Mouse (Mus musculus) embryonic stem cell, embryonic (primary cell): Measurements from ENCODE around the gene Tbc1d10b.

ENCODE experiments used
- CTCF ChIA-PET, 4 experiments: fragments of 300-600 bp in 2 of 4; fragments of 350-600 bp in 2 of 4; sonication (Branson Sonifier 250); formaldehyde crosslinking; loops; one replicate each; lab custom pipeline; 2022; ENCODE audit warnings: inconsistent platforms in 2 of 4; lab: Charles Lee
- POLR2A ChIA-PET, 4 experiments: fragments of 300-600 bp in 2 of 4; fragments of 350-600 bp in 2 of 4; sonication (Branson Sonifier 250); formaldehyde crosslinking; loops; one replicate each; lab custom pipeline; 2022; ENCODE audit warnings: antibody characterized with exemption in 4 of 4, inconsistent platforms in 1 of 4; lab: Charles Lee

Tbc1d10b gene

GRCm38 (mm10) chr7:127216307-127216706, 8.0 kb upstream of the Tbc1d10b start:
- POLR2A ChIA-PET: interaction anchor here (0.9 to 10.6 kb wide), 18 partner anchors 9 to 295 kb away, joined by 3 to 274 read pairs (median 12); partner anchors contain the start of genes Sept1 (in 3 of the 4), Zfp553 (in 3 of the 4), Tbc1d10b (in 2 of the 4) and Cd2bp2 (in 1 of the 4)

DNA sequence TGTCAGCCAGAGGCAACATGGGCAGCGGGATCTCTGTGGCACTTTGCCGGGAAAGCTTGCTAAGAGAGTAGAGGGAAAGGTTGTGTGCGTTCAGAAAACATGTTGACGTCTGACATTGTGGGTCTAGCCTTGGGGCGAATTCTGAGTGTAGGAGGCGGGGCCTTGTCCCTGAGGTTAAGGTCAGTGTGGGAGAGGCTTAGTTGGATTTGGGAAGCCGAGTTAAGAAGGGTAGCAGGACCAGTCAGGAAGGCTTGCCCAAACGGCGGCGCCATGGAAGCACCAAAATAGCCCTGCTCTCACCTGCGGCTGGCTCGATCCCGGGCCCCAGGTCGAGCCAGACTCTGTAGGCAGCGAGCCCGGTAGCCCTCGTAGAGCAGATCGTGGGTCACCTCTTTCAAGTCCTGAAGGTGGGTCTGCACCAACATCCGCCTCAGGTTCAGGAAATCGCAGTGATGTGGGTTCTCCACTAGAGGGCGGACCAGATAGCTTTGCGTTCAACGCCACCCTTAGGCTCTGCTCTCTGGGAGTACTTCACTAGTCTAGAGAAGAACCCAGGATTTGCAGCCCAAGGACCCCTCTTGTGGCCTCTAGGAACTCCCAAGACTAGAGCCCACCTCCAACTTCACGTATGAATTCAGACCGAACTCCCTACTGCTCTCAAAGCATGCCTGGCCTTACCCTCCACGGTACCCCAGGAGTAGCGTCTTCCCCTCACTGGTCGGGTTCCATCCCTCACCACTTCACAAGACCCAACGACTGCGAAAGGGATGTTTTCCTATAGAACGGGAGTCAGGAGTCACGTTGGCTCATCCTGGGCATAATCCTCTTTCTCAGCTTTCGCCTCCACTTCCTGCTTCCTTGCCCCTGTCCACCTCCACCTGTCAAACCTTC, 7.0 kb upstream of the Tbc1d10b start:
- ChIA-PET POLR2A (interaction anchor here (0.6 to 7.3 kb wide), 27 partner anchors 8 to 430 kb away, joined by 3 to 208 read pairs (median 4); partner anchors contain the start of genes Sept1 (in 3 of the 4), Zfp553 (in 3 of the 4), Cd2bp2 (in 2 of the 4) and Zfp771 (in 1 of the 4)), CTCF (interaction anchor here (0.6 to 2.7 kb wide), 19 partner anchors 8 to 713 kb away, joined by 3 to 17 read pairs (median 4); partner anchors contain the start of genes Sept1 (in 2 of the 4), Zfp553 (in 2 of the 4) and Zfp771 (in 1 of the 4))

More at GRCm38 (mm10) chr7:127216307-127216706, 8.0 kb upstream of the Tbc1d10b start:
- CTCF ChIA-PET: interaction anchor here in 1 of 4 experiments (1.0 to 4.0 kb wide), 2 partner anchors 13 to 34 kb away, joined by 4 to 31 read pairs; no protein-coding TSS in a partner anchor

DNA sequence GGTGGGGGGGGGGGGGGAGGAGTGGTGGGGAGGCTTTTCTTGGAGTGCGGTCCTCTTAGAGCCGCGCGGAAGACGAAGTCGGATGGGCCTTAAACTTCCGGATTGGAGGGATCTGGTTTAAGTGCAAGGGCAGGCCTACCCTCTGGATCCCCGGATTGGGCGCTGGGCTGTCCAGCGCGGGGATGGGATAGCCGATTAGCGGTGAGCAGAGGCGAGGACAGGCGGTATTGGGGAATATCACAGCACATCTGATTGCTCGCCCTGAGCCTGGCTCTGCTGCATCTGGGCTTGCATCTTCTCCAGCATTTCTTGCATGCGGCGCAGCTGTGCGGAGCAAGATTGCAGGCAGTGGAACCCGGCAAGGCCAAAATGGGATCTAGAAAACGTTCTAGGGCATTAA, 6.3 kb upstream of the Tbc1d10b start:
- POLR2A ChIA-PET: interaction anchor here (0.6 to 7.3 kb wide), 28 partner anchors 9 to 462 kb away, joined by 3 to 208 read pairs (median 6); partner anchors contain the start of genes Sept1 (in 3 of the 4), Zfp553 (in 3 of the 4), Cd2bp2 (in 2 of the 4) and Sephs2 (in 1 of the 4)
- CTCF ChIA-PET: interaction anchor here in 2 of 4 experiments (0.6 to 2.7 kb wide), 11 partner anchors 9 to 250 kb away, joined by 3 to 17 read pairs (median 4); partner anchors contain the start of genes Sept1 (in 1 of the 2) and Zfp553 (in 1 of the 2)

GRCm38 (mm10) chr7:127213930-127214329, 5.7 kb upstream of the Tbc1d10b start:
- POLR2A ChIA-PET: interaction anchor here (0.6 to 7.3 kb wide), 28 partner anchors 10 to 711 kb away, joined by 3 to 208 read pairs (median 6); partner anchors contain the start of genes Sept1 (in 3 of the 4), Zfp553 (in 3 of the 4), Zfp771 (in 2 of the 4) and Cd2bp2 (in 1 of the 4)
- CTCF ChIA-PET: interaction anchor here in 3 of 4 experiments (0.6 to 2.7 kb wide), 11 partner anchors 9 to 250 kb away, joined by 3 to 17 read pairs (median 4); partner anchors contain the start of genes Sept1 (in 1 of the 3), Zfp553 (in 1 of the 3) and Zfp771 (in 1 of the 3)

- CTCF ChIA-PET: interaction anchor here (0.7 to 2.7 kb wide), 15 partner anchors 10 to 520 kb away, joined by 3 to 17 read pairs (median 4); partner anchors contain the start of genes Zfp553 (in 2 of the 4), Sept1 (in 1 of the 4) and Zfp771 (in 1 of the 4)
Measured at GRCm38 (mm10) chr7:127213485-127213884, 5.2 kb upstream of the Tbc1d10b start.

GRCm38 (mm10) chr7:127212432-127213250, 4.4 kb upstream of the Tbc1d10b start:
- CTCF ChIA-PET: interaction anchor here (0.5 to 2.0 kb wide), 16 partner anchors 11 to 519 kb away, joined by 3 to 14 read pairs (median 3); partner anchors contain the start of genes Zfp553 (in 1 of the 4) and Zfp771 (in 1 of the 4)
- POLR2A ChIA-PET: interaction anchor here (0.6 to 7.3 kb wide), 37 partner anchors 8 to 710 kb away, joined by 3 to 208 read pairs (median 5); partner anchors contain the start of genes Cd2bp2 (in 2 of the 4), Sept1 (in 2 of the 4), Zfp553 (in 2 of the 4) and Zfp771 (in 2 of the 4)

More at GRCm38 (mm10) chr7:127213485-127213884, 5.2 kb upstream of the Tbc1d10b start:
- POLR2A ChIA-PET: interaction anchor here (0.5 to 7.3 kb wide), 33 partner anchors 10 to 993 kb away, joined by 3 to 208 read pairs (median 5); partner anchors contain the start of genes Sept1 (in 3 of the 4), Zfp553 (in 3 of the 4), Zfp771 (in 2 of the 4) and Cd2bp2 (in 1 of the 4)

GRCm38 (mm10) chr7:127211014-127211745, 2.9 kb upstream of the Tbc1d10b start:
- CTCF ChIA-PET: interaction anchor here in 3 of 4 experiments (0.5 to 1.5 kb wide), 7 partner anchors 13 to 672 kb away, joined by 3 to 9 read pairs (median 3); no protein-coding TSS in a partner anchor

DNA sequence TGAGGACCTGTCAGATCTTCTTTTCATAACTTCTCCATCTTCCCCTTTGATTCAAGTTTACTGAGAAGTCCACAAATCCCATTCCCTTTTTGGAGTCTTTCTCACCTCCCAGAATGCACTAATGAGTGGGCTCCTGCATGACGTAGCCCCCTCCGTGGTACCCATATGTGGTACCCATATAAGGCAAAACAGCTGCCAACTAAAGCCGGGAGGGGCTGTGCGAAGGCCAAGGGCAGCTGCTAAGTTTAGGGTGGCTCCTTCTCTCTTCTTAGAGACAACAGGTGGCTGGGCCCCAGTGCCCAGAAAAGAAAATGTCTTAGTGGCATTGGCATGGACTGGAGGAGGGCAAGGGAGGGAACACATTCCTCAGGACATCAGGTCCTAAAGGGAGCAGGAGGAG, 2.0 kb upstream of the Tbc1d10b start:
- ChIA-PET CTCF (interaction anchor here in 1 of 4 experiments (1.1 kb wide), 1 partner anchor 14 kb away, joined by 3 read pairs; no protein-coding TSS in a partner anchor), POLR2A (interaction anchor here (0.8 to 7.3 kb wide), 19 partner anchors 8 to 64 kb away, joined by 3 to 208 read pairs (median 6); partner anchors contain the start of genes Cd2bp2 (in 2 of the 4), Sept1 (in 2 of the 4), Zfp553 (in 2 of the 4) and Dctpp1 (in 1 of the 4))

More at GRCm38 (mm10) chr7:127211014-127211745, 2.9 kb upstream of the Tbc1d10b start:
- POLR2A ChIA-PET: interaction anchor here in 3 of 4 experiments (0.7 to 7.3 kb wide), 28 partner anchors 8 to 426 kb away, joined by 3 to 208 read pairs (median 6); partner anchors contain the start of genes Cd2bp2 (in 2 of the 3), Sept1 (in 2 of the 3), Zfp553 (in 2 of the 3) and Dctpp1 (in 1 of the 3)

DNA sequence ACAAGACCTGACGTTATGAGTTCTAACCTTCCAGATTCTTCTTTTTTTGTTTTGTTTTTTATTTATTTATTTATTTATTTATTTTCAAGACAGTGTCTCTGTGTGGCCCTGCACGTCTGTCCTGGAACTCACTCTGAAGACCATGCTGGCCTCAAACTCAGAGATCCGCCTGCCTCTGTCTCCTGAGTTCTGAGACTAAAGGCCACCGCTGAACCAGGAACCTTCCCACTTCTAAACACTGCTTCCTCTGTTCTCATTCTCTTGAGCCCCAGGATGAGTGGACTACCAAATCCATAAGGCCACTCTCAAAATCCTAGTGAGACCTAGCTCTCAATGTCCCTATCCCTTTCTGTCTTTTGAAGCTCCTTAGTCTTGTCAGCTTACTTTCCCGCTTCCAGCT, 1.6 kb upstream of the Tbc1d10b start:
- POLR2A ChIA-PET: interaction anchor here (0.5 to 7.3 kb wide), 22 partner anchors 8 to 51 kb away, joined by 3 to 208 read pairs (median 6); partner anchors contain the start of genes Cd2bp2 (in 2 of the 4), Sept1 (in 2 of the 4), Zfp553 (in 2 of the 4) and Dctpp1 (in 1 of the 4)
- CTCF ChIA-PET: interaction anchor here in 2 of 4 experiments (0.6 to 1.1 kb wide), 2 partner anchors 14 to 22 kb away, joined by 3 read pairs; no protein-coding TSS in a partner anchor

- POLR2A ChIA-PET: interaction anchor here in 3 of 4 experiments (0.6 to 7.3 kb wide), 28 partner anchors 8 to 438 kb away, joined by 3 to 208 read pairs (median 6); partner anchors contain the start of genes Cd2bp2 (in 2 of the 3), Sept1 (in 2 of the 3), Zfp553 (in 2 of the 3) and Dctpp1 (in 1 of the 3)
Measured at GRCm38 (mm10) chr7:127208553-127209438, 528 bp upstream of the Tbc1d10b start, which contains the start of gene Mylpf. TSS of gene Mylpf (plus strand) at chr7:127208890.

DNA sequence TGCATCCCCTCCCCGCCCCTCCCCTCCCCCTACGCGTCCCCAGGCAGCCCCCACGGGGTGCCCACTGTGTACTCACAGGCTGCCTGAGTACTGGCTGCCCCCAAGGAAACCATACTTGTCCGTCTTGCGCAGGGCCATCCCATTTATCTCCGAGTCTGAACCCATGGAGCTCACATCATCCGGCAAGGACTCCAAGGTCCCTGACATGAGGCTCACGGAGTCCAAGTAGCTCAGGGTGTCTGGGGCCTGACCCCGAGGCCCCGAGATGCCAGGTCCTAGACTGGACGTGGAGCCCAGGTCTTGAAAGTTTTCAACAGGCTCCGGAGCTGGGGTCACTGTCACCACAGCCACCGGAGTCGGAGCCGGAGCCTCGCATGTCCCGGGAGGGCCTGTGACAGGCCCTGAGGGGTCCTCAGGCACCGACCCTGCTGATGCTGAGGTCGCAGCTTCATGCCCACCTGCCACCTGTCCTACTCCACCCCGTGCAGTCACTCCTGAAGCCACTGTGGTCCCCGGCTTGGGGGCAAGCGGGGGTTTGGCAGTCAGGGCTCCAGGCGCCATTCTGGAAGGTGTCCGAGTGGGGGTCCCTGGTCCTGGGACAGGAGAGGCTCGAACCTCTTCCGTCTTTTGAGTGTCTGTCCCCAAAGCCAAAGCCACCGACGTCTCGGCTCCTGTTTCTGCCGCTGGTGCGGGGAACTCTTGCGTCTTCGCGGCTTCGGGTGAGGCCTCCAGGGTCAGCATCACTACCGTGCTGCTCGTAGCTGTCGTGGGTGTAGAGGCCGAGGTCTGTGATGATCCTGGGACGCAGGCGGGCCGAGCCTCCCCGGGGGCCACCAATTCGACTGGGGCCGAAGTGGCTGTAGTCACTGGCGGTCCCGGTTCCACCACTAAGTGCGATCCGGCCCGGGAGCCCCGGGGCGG, 634 bp downstream of the Tbc1d10b start:
- CTCF ChIA-PET: interaction anchor here in 2 of 4 experiments (0.6 to 1.9 kb wide), 6 partner anchors 8 to 620 kb away, joined by 3 to 5 read pairs (median 4); no protein-coding TSS in a partner anchor
- POLR2A ChIA-PET: interaction anchor here (0.7 to 4.0 kb wide), 36 partner anchors 8 to 583 kb away, joined by 3 to 84 read pairs (median 5); partner anchors contain the start of genes Cd2bp2 (in 3 of the 4), Sept1 (in 2 of the 4), Zfp553 (in 2 of the 4) and Maz (in 1 of the 4)

More at GRCm38 (mm10) chr7:127208553-127209438, 528 bp upstream of the Tbc1d10b start, which contains the start of gene Mylpf:
- CTCF ChIA-PET: interaction anchor here in 2 of 4 experiments (0.5 to 1.9 kb wide), 3 partner anchors 21 to 49 kb away, joined by 3 to 5 read pairs (median 4); no protein-coding TSS in a partner anchor

DNA sequence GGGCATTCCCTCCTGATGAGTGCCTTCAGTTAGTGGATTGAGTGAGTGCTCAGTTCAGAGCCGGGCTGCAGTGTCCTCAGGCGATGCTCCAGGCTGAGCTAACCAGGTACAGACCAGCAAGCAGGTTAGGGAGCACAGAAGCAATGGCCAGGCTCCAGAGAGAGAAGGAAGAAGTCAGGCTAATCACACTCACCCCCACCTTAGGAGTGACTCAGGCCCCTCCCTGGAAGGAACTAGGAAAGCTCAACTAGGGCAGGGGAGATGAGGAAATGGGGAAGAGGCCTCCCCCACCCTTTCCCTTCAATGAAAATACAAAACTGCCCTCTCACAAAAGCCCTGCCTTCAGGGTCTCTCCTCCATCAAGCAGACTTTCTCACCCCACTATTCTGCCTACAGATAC, 1.7 kb downstream of the Tbc1d10b start:
- ChIA-PET POLR2A (interaction anchor here (1.0 to 4.0 kb wide), 29 partner anchors 8 to 85 kb away, joined by 3 to 84 read pairs (median 6); partner anchors contain the start of genes Cd2bp2 (in 3 of the 4), Sept1 (in 2 of the 4), Zfp553 (in 2 of the 4) and Qprt (in 1 of the 4)), CTCF (interaction anchor here in 2 of 4 experiments (0.5 to 1.9 kb wide), 6 partner anchors 9 to 547 kb away, joined by 3 to 5 read pairs (median 4); no protein-coding TSS in a partner anchor)
